In the genomic region with DNA sequence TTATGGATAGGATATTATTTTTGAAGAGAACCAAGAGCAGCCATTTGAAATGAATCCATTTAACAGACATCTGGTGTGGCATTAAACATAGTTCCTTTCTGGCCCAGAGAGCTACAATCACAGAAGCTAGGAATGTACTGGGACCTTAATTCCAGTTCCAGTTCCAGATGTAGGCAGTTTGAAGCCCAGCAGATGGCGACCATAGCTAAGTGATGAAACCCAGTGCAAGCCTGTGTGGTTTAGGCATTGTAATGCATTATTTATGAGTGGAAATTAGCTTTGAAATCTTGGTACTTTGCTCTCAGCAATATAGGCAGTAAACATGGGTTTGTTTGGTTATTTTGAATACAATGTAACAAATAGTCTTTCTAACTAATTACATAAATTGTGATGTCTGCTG, we compare ENCODE assay signal across 8 mouse cellular contexts.
DNase-seq lines count a peak whose midpoint lies in the region; ATAC-seq and TF ChIP-seq lines count a peak whose summit lies in the region.

No protein-coding gene starts in this region.

- H3K4me3 ChIP-seq in forebrain, postnatal 0 days (ENCODE audit: low read depth, low read length), result no peak overlapping the region
- H3K4me3 ChIP-seq in neural tube, embryonic 14.5 days (ENCODE audit: low read depth, low read length), result no peak overlapping the region

- 19% methylated on average over 1 of the region's 1 CpGs for WGBS in forebrain, postnatal 0 days
- 38% methylated on average over 1 of the region's 1 CpGs for WGBS in neural tube, embryonic 14.5 days

- H3K27me3 ChIP-seq in forebrain, postnatal 0 days (ENCODE audit: insufficient read depth, low read length), result no peaks in the 10 kb centered on the region
- H3K27me3 ChIP-seq in neural tube, embryonic 14.5 days (ENCODE audit: control insufficient read depth, insufficient read depth, low read length), result no peaks in the 10 kb centered on the region

- DNase-seq in testis, postnatal 10 days (ENCODE audit: low spot score), result peak; percentile 40
- DNase-seq in testis, postnatal 14 days (ENCODE audit: low spot score), result no peak
- DNase-seq in forebrain, postnatal 0 days, result peak; percentile 75
- peak; percentile 23 to 62 for DNase-seq in layer of hippocampus, adult 8-10 months (ENCODE audit: low spot score in 2 of 2)
- DNase-seq in gastrocnemius, postnatal 36 days, result no peak
- no peak for DNase-seq in lung, postnatal 14 days

- no peak overlapping the region for H3K9ac ChIP-seq in forebrain, postnatal 0 days
- H3K9ac ChIP-seq in neural tube, embryonic 14.5 days (replicated peaks; ENCODE audit: low read depth, low read length), result no peak overlapping the region

- intact Hi-C loops in gastrocnemius, postnatal 36 days (cut with DNase I), result no loop called here

- no peak overlapping the region for H3K4me2 ChIP-seq in forebrain, postnatal 0 days (ENCODE audit: low read depth)
- no peak overlapping the region for H3K4me2 ChIP-seq in neural tube, embryonic 14.5 days (ENCODE audit: low read depth, low read length)

- H3K27ac ChIP-seq in forebrain, postnatal 0 days (ENCODE audit: low read depth, low read length), result no peak overlapping the region
- H3K27ac ChIP-seq in neural tube, embryonic 14.5 days (ENCODE audit: low read depth, low read length), result no peak overlapping the region

- H3K9me3 ChIP-seq in forebrain, postnatal 0 days (ENCODE audit: low read length), result no peaks in the 10 kb centered on the region
- H3K9me3 ChIP-seq in neural tube, embryonic 14.5 days (ENCODE audit: control insufficient read depth, low read length), result no peaks in the 10 kb centered on the region

- peak; percentile 73 for TF ChIP-seq CTCF in forebrain, postnatal 0 days (IDR thresholded peaks at IDR 0.05; ENCODE audit: low read depth)

- H3K36me3 ChIP-seq in forebrain, postnatal 0 days (ENCODE audit: insufficient read depth), result no peaks in the 10 kb centered on the region
- no peaks in the 10 kb centered on the region for H3K36me3 ChIP-seq in neural tube, embryonic 14.5 days (ENCODE audit: control insufficient read depth, insufficient read depth, low read length)

- peak; percentile 89 for ATAC-seq in forebrain, postnatal 0 days
- ATAC-seq in neural tube, embryonic 14.5 days (ENCODE audit: low read depth), result peak; percentile 88
- no peak for ATAC-seq in CD4-positive, CD25-positive, alpha-beta regulatory T cell, adult 4 months

- no peaks in the 10 kb centered on the region for H3K4me1 ChIP-seq in forebrain, postnatal 0 days (ENCODE audit: insufficient read depth)
- H3K4me1 ChIP-seq in neural tube, embryonic 14.5 days (ENCODE audit: control insufficient read depth, insufficient read depth, low read length), result no peaks in the 10 kb centered on the region

Comparison
In these comparisons a context has a peak if more than half of its experiments do, and no peak if none do; other contexts are left out.
1. DNase-seq: peak in testis, postnatal 10 days (single experiment), forebrain, postnatal 0 days (single experiment) and layer of hippocampus, adult 8-10 months (2 of 2); none in testis, postnatal 14 days (single experiment), gastrocnemius, postnatal 36 days (0 of 2) and lung, postnatal 14 days (single experiment).